Mouse (Mus musculus) hindbrain, embryonic 11.5 days (tissue): ENCODE results near the gene Nppa. TPM values are rescaled to one million over a fixed set of nuclear protein-coding genes. Genes with fewer than 3 reads are reported as not detected.

Source experiments
- ATAC-seq: fragments of 200-750 bp; cut with Nextera tagmentation; 2 replicates; pipeline ENCODE4 v1.8.0; 2017; ENCODE audit warnings: mild to moderate bottlenecking, moderate TSS enrichment, moderate library complexity; ENCODE audit not compliant: low FRiP score
- DNase-seq: peaks from one replicate; pipeline ENCODE4 v3.0.0-alpha.2; 2015; ENCODE audit warnings: low spot score
- H3K27ac ChIP-seq: fragments of 300-500 bp; sonication (generic); 2 replicates; pipeline ENCODE4 v1.5.1; 2014; ENCODE audit warnings: mild to moderate bottlenecking, low read depth, low read length
- H3K27me3 ChIP-seq: fragments of 300-500 bp; sonication (generic); 2 replicates; pipeline ENCODE4 v1.6.1; 2014; ENCODE audit warnings: mild to moderate bottlenecking, low read length, moderate library complexity, mixed read lengths; ENCODE audit not compliant: control insufficient read depth, insufficient read depth
- H3K36me3 ChIP-seq: fragments of 300-500 bp; sonication (generic); 2 replicates; pipeline ENCODE4 v1.6.1; 2014; ENCODE audit warnings: mild to moderate bottlenecking, low read length, moderate library complexity, mixed read lengths; ENCODE audit not compliant: control insufficient read depth, insufficient read depth
- H3K4me1 ChIP-seq: fragments of 300-500 bp; sonication (generic); replicated peaks from 2 replicates; pipeline ENCODE4 v1.6.1; 2014; ENCODE audit warnings: low read length, mixed read lengths; ENCODE audit not compliant: control insufficient read depth, insufficient read depth
- H3K4me2 ChIP-seq: fragments of 300-500 bp; sonication (generic); replicated peaks from 2 replicates; pipeline ENCODE4 v1.6.1; 2014; ENCODE audit warnings: mild to moderate bottlenecking, low read depth, low read length
- H3K4me3 ChIP-seq: fragments of 300-500 bp; sonication (generic); 2 replicates; pipeline ENCODE4 v1.5.1; 2014; ENCODE audit warnings: low read depth, low read length
- H3K9ac ChIP-seq: fragments of 300-500 bp; sonication (generic); 2 replicates; pipeline ENCODE4 v1.6.1; 2014; ENCODE audit warnings: low read depth, low read length
- H3K9me3 ChIP-seq: fragments of 300-500 bp; sonication (generic); 2 replicates; pipeline ENCODE4 v1.6.1; 2016; ENCODE audit warnings: low read length; ENCODE audit not compliant: control insufficient read depth
- WGBS: fragments of 180-500 bp; shearing (Covaris S2); extraction: QIAGEN DNeasy Blood & Tissue Kit; methylation state at CpG from one replicate; pipeline ENCODE4 v1.1.7; 2014; 5-methylcytosine and 5-hydroxymethylcytosine counted together
- polyA plus RNA-seq: library from polyadenylated mRNA; unstranded; fragments of >200 nt; fragmentation: Nextera tagmentation; extraction: Ambion mirVana; gene quantifications from 2 replicates; pipeline ENCODE4 v1.2.1, GENCODE M21; 2014

Nppa gene
- polyA plus RNA-seq = not detected in 2 replicates

DNA sequence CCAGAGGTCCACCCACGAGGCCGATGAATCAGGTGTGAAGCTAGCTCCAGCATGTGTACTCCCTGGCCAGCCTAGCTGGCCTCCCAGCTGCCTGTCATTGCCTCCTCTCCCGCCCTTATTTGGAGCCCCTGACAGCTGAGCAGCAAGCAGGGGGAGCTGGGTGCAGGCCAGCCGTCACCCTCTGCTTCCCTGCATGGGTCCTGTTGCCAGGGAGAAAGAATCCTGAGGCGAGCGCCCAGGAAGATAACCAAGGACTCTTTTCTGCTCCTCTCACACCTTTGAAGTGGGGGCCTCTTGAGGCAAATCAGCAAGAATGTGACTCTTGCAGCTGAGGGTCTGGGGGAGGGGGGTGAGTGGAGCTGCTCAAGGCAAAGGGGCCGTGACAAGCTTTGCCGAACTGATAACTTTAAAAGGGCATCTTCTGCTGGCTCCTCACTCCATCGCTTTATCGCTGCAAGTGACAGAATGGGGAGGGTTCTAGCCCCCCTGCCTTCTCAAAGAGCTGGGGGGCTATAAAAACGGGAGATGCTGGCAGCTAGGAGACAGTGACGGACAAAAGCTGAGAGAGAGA, at the start of gene Nppa:
Nppa (plus strand) TSS at position 521 of the 571 bp plus-strand sequence.
- 50% methylated on average over 12 of the region's 12 CpGs for WGBS
- peaks cover 6% of the 10 kb centered on the region for H3K36me3 ChIP-seq
- peak within 1 kb of the TSS; percentile 48 for H3K27ac ChIP-seq
- no peak within 1 kb of the TSS for H3K4me2 ChIP-seq
- H3K9me3 ChIP-seq = no peaks in the 10 kb centered on the region
- ATAC-seq (0 out of 2 replicates have a peak, but pooled peaks have one; percentile 31), DNase-seq (no peak)
- no peaks in the 10 kb centered on the region for H3K4me1 ChIP-seq
- H3K9ac ChIP-seq = no peak within 1 kb of the TSS
- no peaks in the 10 kb centered on the region for H3K27me3 ChIP-seq
- H3K4me3 ChIP-seq = no peak within 1 kb of the TSS

DNA sequence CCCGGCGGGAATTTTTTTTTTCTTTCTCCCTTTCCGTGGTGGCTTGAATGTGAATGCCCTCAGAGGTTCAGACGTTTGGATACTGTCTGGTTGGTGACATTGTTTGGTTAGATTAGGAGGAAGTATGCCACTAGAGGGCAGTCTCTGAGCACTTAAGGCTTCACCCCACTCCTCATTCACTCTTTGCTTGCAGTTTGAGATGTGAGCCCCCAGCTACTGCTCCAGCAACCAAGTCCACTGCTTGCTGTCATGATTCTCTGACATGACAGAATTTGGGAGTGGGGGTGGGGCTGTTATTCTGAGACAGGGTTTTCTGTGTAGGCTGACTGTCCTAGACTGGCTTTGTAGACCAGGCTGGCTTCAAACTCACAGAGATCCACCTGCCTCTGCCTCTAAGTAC, 46.9 kb upstream of the Nppa start:
- no peak overlapping the region for H3K4me3 ChIP-seq
- ATAC-seq (peak; percentile 49; the same call in 1 of the 2 replicates), DNase-seq (peak; percentile 70)
- 13% methylated on average over 4 of the region's 4 CpGs for WGBS
- H3K27ac ChIP-seq = no peak overlapping the region
- H3K36me3 ChIP-seq = no peaks in the 10 kb centered on the region
- no peaks in the 10 kb centered on the region for H3K4me1 ChIP-seq
- H3K9ac ChIP-seq = no peak overlapping the region
- H3K4me2 ChIP-seq = no peak overlapping the region
- no peaks in the 10 kb centered on the region for H3K9me3 ChIP-seq
- no peaks in the 10 kb centered on the region for H3K27me3 ChIP-seq

DNA sequence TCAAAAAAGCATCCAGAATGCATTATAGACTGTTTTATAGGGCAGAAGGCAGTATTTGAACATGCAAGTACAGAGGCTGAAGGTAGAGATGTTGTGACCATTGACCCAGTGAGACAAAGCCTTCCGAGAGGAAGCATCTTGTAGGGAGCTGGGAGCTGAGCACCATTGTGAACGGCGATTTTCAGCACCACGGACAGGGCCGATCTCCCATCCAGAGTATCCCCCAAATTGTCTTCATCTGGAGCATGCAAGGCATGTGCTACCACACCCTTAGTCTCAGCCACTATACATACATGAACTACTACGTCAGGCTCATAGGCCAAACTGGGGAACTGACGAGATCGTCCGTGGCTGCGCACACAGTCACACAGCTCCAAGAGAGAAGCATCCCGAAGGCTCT, 43.4 kb upstream of the Nppa start:
- no peak overlapping the region for H3K4me2 ChIP-seq
- WGBS = 41% methylated on average over 11 of the region's 11 CpGs
- no peaks in the 10 kb centered on the region for H3K9me3 ChIP-seq
- no peaks in the 10 kb centered on the region for H3K36me3 ChIP-seq
- DNase-seq (peak; percentile 62), ATAC-seq (no peak)
- no peaks in the 10 kb centered on the region for H3K27me3 ChIP-seq
- H3K4me3 ChIP-seq = no peak overlapping the region
- H3K4me1 ChIP-seq = no peaks in the 10 kb centered on the region
- H3K9ac ChIP-seq = no peak overlapping the region
- H3K27ac ChIP-seq = no peak overlapping the region

DNA sequence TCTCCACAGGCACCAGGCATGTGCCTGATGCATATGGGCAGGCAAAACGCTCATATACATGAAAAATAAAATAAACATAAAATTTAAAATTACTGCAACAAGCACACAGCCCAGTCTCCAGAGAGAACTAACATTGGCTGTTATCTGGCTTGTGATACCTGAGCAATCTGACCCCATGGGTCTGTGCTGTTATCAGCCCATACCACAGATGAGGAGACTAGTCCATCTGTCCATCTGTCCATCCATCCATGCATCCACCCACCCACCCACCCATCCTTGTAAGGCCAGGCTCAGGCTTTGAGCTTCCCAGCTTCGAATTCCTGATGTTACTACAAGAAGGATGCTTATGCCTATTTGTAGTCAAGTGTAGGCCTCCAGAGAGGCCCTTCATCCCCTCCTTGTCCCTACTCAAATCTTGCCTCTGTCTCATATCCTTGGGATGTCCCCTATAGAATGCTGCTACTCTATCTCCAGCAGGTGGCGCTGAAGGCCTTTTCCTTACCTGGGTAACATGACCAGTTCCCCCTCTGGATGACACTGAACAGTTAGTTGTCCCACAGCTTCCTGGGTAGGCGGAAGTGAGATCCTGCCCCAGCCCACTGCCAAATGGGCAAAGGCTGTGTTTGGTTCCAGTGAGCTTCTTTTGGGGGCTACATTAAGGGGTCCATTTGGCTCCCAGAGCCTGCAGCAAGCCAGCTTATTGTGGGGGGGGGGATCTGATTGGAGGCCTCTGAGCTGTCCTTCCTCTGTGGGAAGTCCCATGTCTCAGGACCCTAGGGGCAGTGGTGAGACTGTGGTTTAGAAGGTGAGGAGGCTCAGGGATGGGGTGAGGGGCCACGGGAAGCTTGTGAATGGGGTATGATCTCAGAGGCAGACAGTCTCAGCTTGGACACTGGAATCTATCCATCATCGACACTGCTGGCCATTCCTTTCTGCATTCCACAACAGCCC, 40.4 kb upstream of the Nppa start:
- Histone ChIP-seq H3K36me3 (no peaks in the 10 kb centered on the region), H3K4me1 (no peaks in the 10 kb centered on the region), H3K9ac (no peak overlapping the region), H3K9me3 (no peaks in the 10 kb centered on the region), H3K4me2 (no peak overlapping the region), H3K4me3 (no peak overlapping the region), H3K27ac (no peak overlapping the region), H3K27me3 (no peaks in the 10 kb centered on the region)
- WGBS = 52% methylated on average over 6 of the region's 6 CpGs
- peak; percentile 90 for ATAC-seq
- peak; percentile 86 for DNase-seq

DNA sequence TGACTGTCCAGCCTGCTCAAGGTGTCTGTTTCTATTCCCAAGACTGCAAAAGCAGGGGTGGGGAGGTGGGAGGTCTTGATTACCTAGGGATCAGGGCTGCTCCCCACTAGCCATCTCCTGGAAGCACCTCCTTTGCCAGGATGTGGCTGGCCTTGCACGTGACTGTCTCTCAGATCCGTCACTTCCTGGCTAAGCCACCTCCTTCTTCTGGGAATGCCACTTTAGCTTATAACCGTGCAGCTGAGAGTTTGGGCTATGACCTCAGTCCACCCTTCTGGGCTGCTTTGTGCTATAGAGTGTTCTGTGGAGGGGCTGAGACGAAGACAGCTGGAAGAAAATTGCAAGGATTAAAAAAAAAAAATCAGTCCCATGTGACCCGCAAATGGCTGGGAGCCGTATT, 37.7 kb upstream of the Nppa start:
- H3K4me2 ChIP-seq = no peak overlapping the region
- no peak overlapping the region for H3K27ac ChIP-seq
- H3K4me3 ChIP-seq = no peak overlapping the region
- DNase-seq = no peak
- H3K36me3 ChIP-seq = no peaks in the 10 kb centered on the region
- no peaks in the 10 kb centered on the region for H3K9me3 ChIP-seq
- 66% methylated on average over 6 of the region's 6 CpGs for WGBS
- ATAC-seq = no peak
- no peak overlapping the region for H3K9ac ChIP-seq
- no peaks in the 10 kb centered on the region for H3K27me3 ChIP-seq
- no peaks in the 10 kb centered on the region for H3K4me1 ChIP-seq

DNA sequence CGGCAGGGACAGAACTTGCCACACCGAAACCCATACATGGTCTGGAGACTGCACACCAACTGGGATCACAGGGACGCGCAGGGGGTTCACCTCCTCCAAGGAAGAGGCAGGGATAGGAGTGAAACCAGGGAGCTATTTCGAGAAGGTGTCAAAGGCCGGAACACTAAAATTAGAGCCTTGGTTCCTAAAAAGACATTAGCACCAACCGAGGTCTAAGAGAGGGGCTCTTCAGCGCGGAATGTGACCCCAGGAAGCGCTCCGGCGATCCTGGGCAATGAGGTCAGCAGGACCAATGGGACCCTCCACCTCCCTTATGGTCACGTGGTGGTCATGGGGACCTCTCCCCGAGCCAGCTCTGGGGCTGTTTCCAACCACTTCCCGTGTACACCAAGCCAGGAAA, 36.9 kb upstream of the Nppa start:
- Histone ChIP-seq H3K4me2 (no peak overlapping the region), H3K27me3 (no peaks in the 10 kb centered on the region), H3K9me3 (no peaks in the 10 kb centered on the region), H3K4me1 (no peaks in the 10 kb centered on the region), H3K9ac (no peak overlapping the region), H3K4me3 (no peak overlapping the region), H3K36me3 (no peaks in the 10 kb centered on the region), H3K27ac (no peak overlapping the region)
- ATAC-seq (no peak), DNase-seq (no peak)
- WGBS = 87% methylated on average over 15 of the region's 15 CpGs

DNA sequence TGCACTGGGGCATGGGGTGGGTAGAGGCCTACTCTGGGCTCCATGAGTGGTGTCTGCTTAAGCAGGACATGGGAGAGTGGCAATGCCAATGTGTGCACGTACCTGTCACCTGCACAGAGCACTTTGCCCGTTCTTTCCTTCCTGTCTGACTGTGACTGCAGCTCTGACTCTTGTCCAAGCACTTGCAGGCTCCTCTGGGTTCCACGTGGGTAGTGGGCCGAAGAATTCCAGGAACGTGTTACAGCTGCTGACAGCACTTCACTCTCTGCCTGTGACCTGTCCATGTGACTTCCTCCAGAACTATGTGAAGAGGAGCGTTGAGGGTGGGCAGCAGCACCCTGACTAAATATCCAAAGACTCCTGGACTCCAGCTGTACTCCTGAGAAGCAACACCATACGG, 34.8 kb upstream of the Nppa start:
- DNase-seq (no peak), ATAC-seq (no peak)
- H3K4me3 ChIP-seq = no peak overlapping the region
- 80% methylated on average over 7 of the region's 7 CpGs for whole genome bisulfite sequencing
- H3K27me3 ChIP-seq = no peaks in the 10 kb centered on the region
- H3K27ac ChIP-seq = no peak overlapping the region
- no peaks in the 10 kb centered on the region for H3K4me1 ChIP-seq
- H3K36me3 ChIP-seq = no peaks in the 10 kb centered on the region
- no peak overlapping the region for H3K9ac ChIP-seq
- no peaks in the 10 kb centered on the region for H3K9me3 ChIP-seq
- no peak overlapping the region for H3K4me2 ChIP-seq

DNA sequence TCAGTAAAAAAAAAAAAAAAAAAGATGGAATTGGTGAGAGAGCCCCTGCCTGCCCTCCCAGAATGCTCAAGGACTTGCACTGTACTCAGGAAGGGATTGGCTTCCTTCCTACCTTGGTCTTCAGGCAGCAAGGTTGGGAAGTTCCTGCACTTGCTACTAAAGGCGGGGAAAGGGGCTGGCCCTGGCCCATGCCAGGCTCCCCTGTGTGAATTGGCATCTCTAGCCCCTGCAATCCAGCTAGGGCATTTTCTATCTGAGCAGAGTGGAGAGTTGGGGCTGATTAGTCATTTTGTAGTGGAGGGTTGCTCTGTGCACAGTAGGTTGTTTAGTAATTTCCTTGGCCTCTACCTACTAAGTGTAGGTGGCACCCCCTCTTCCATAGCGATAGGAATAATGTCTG, 31.7 kb upstream of the Nppa start:
- Histone ChIP-seq H3K9me3 (no peaks in the 10 kb centered on the region), H3K4me3 (no peak overlapping the region), H3K9ac (no peak overlapping the region), H3K27me3 (no peaks in the 10 kb centered on the region), H3K27ac (no peak overlapping the region), H3K4me1 (no peaks in the 10 kb centered on the region), H3K36me3 (no peaks in the 10 kb centered on the region), H3K4me2 (no peak overlapping the region)
- ATAC-seq (no peak), DNase-seq (no peak)
- 84% methylated on average over 2 of the region's 2 CpGs for WGBS

DNA sequence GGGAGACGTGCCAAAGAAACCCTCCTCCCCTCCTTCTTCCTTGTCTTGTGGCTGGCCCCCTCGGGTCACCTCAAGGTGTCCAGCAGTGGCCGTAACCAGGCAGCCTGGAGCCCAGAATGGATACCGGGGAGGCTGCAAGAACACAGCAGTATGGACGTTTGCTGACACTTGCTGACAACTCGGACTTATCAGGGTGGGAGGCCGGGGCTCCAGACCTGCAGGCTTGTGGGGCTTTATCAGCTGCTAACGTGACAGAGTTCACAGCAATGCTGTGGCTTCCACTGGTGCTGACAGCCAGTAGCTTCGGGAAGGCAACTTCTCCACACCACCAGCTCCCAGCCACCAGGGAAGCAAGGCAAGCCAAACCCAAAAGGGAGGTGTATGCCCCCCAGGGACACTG, 31.2 kb upstream of the Nppa start:
- H3K9me3 ChIP-seq = no peaks in the 10 kb centered on the region
- H3K4me1 ChIP-seq = no peaks in the 10 kb centered on the region
- no peak for ATAC-seq
- H3K4me2 ChIP-seq = no peak overlapping the region
- WGBS = 61% methylated on average over 9 of the region's 9 CpGs
- no peak overlapping the region for H3K4me3 ChIP-seq
- no peak overlapping the region for H3K27ac ChIP-seq
- H3K27me3 ChIP-seq = no peaks in the 10 kb centered on the region
- H3K36me3 ChIP-seq = no peaks in the 10 kb centered on the region
- H3K9ac ChIP-seq = no peak overlapping the region
- no peak for DNase-seq
